Mouse (Mus musculus): ENCODE results near the gene Samm50. TPM values are rescaled to one million over a fixed set of nuclear protein-coding genes. Genes with fewer than 3 reads are reported as not detected.
A peak's percentile ranks its signal among the peaks of the same experiment; 100 is the strongest.

The Samm50 gene
- polyA plus RNA-seq, 1 experiment from 2014 or later, result 59.9 TPM

- H3K4me1 ChIP-seq (ENCODE audit: insufficient read depth, low read depth, low read length), result no peaks in the 10 kb centered on the region
- H3K9ac ChIP-seq (replicated peaks; ENCODE audit: low read depth), result no peak overlapping the region
- 91% methylated on average over 6 of the region's 6 CpGs for WGBS
- TF ChIP-seq CTCF (IDR thresholded peaks at IDR 0.05) (no peak), EP300 (IDR thresholded peaks at IDR 0.05) (no peak)
- H3K9me3 ChIP-seq (ENCODE audit: low read length), result no peaks in the 10 kb centered on the region
- no peaks in the 10 kb centered on the region for H3K27me3 ChIP-seq (replicated peaks; ENCODE audit: insufficient read depth, low read length)
- DNase-seq (ENCODE audit: low spot score), result no peak
- 0 out of 2 replicates have a peak, but pooled peaks have one; percentile 16 for ATAC-seq
- no peak overlapping the region for H3K4me3 ChIP-seq (ENCODE audit: low read depth, low read length)
- no peak overlapping the region for H3K27ac ChIP-seq (ENCODE audit: low read length)
- H3K4me2 ChIP-seq (replicated peaks; ENCODE audit: low read depth, low read length), result no peak overlapping the region
- H3K36me3 ChIP-seq (ENCODE audit: insufficient read depth, low read length), result peaks cover 11% of the 10 kb centered on the region; the same call in 1 of the 2 replicates
Observed at GRCm38 (mm10) chr15:84213162-84213739, 21.2 kb downstream of the Samm50 start.

GRCm38 (mm10) chr15:84214476-84214875 lies 22.4 kb downstream of the Samm50 start:
- WGBS, result 91% methylated on average over 7 of the region's 7 CpGs
- DNase-seq (ENCODE audit: low spot score) (no peak), ATAC-seq (no peak)
- no peak overlapping the region for H3K4me2 ChIP-seq (replicated peaks; ENCODE audit: low read depth, low read length)
- H3K4me1 ChIP-seq (ENCODE audit: insufficient read depth, low read depth, low read length), result peaks cover 3% of the 10 kb centered on the region; the same call in 1 of the 2 replicates
- H3K36me3 ChIP-seq (ENCODE audit: insufficient read depth, low read length), result peaks cover 6% of the 10 kb centered on the region; the same call in 1 of the 2 replicates
- no peak overlapping the region for H3K27ac ChIP-seq (ENCODE audit: low read length)
- H3K4me3 ChIP-seq (ENCODE audit: low read depth, low read length), result no peak overlapping the region
- TF ChIP-seq EP300 (IDR thresholded peaks at IDR 0.05) (no peak), CTCF (IDR thresholded peaks at IDR 0.05) (no peak)
- no peaks in the 10 kb centered on the region for H3K27me3 ChIP-seq (replicated peaks; ENCODE audit: insufficient read depth, low read length)
- H3K9ac ChIP-seq (replicated peaks; ENCODE audit: low read depth), result no peak overlapping the region
- no peaks in the 10 kb centered on the region for H3K9me3 ChIP-seq (ENCODE audit: low read length)

- peaks cover 6% of the 10 kb centered on the region; the same call in 1 of the 2 replicates for H3K36me3 ChIP-seq (ENCODE audit: insufficient read depth, low read length)
- ATAC-seq, result no peak
- no peak overlapping the region for H3K9ac ChIP-seq (replicated peaks; ENCODE audit: low read depth)
- H3K4me1 ChIP-seq (ENCODE audit: insufficient read depth, low read depth, low read length), result peaks cover 3% of the 10 kb centered on the region; the same call in 1 of the 2 replicates
- H3K9me3 ChIP-seq (ENCODE audit: low read length), result no peaks in the 10 kb centered on the region
- TF ChIP-seq EP300 (IDR thresholded peaks at IDR 0.05) (no peak), CTCF (IDR thresholded peaks at IDR 0.05) (no peak)
- H3K4me3 ChIP-seq (ENCODE audit: low read depth, low read length), result no peak overlapping the region
- 61% methylated on average over 2 of the region's 2 CpGs for WGBS
- no peak overlapping the region for H3K27ac ChIP-seq (ENCODE audit: low read length)
- H3K27me3 ChIP-seq (replicated peaks; ENCODE audit: insufficient read depth, low read length), result no peaks in the 10 kb centered on the region
- DNase-seq (ENCODE audit: low spot score), result no peak
- H3K4me2 ChIP-seq (replicated peaks; ENCODE audit: low read depth, low read length), result no peak overlapping the region
Observed at GRCm38 (mm10) chr15:84215273-84215672, 23.2 kb downstream of the Samm50 start.

GRCm38 (mm10) chr15:84216026-84216425 lies 24.0 kb downstream of the Samm50 start:
- Histone ChIP-seq H3K9ac (replicated peaks; ENCODE audit: low read depth) (no peak overlapping the region), H3K27ac (ENCODE audit: low read length) (no peak overlapping the region), H3K4me2 (replicated peaks; ENCODE audit: low read depth, low read length) (no peak overlapping the region), H3K36me3 (ENCODE audit: insufficient read depth, low read length) (peaks cover 6% of the 10 kb centered on the region; the same call in 1 of the 2 replicates), H3K27me3 (replicated peaks; ENCODE audit: insufficient read depth, low read length) (no peaks in the 10 kb centered on the region), H3K4me3 (ENCODE audit: low read depth, low read length) (no peak overlapping the region), H3K4me1 (ENCODE audit: insufficient read depth, low read depth, low read length) (peaks cover 3% of the 10 kb centered on the region; the same call in 1 of the 2 replicates), H3K9me3 (ENCODE audit: low read length) (no peaks in the 10 kb centered on the region)
- DNase-seq (ENCODE audit: low spot score) (no peak), ATAC-seq (no peak)
- TF ChIP-seq EP300 (IDR thresholded peaks at IDR 0.05) (no peak), CTCF (IDR thresholded peaks at IDR 0.05) (no peak)

GRCm38 (mm10) chr15:84216461-84217084 lies 24.5 kb downstream of the Samm50 start:
- peaks cover 3% of the 10 kb centered on the region; the same call in 1 of the 2 replicates for H3K4me1 ChIP-seq (ENCODE audit: insufficient read depth, low read depth, low read length)

GRCm38 (mm10) chr15:84217969-84218782 lies 26.1 kb downstream of the Samm50 start:
- WGBS, result 29% methylated on average over 23 of the region's 23 CpGs
- H3K27ac ChIP-seq (ENCODE audit: low read length), result no peak overlapping the region

More at GRCm38 (mm10) chr15:84216461-84217084, 24.5 kb downstream of the Samm50 start:
- peaks cover 6% of the 10 kb centered on the region; the same call in 1 of the 2 replicates for H3K36me3 ChIP-seq (ENCODE audit: insufficient read depth, low read length)
- H3K4me2 ChIP-seq (replicated peaks; ENCODE audit: low read depth, low read length), result no peak overlapping the region
- DNase-seq (ENCODE audit: low spot score), result no peak
- WGBS, result 35% methylated on average over 7 of the region's 7 CpGs
- H3K4me3 ChIP-seq (ENCODE audit: low read depth, low read length), result no peak overlapping the region
- no peak overlapping the region for H3K27ac ChIP-seq (ENCODE audit: low read length)
- no peak for ATAC-seq
- no peak overlapping the region for H3K9ac ChIP-seq (replicated peaks; ENCODE audit: low read depth)
- H3K9me3 ChIP-seq (ENCODE audit: low read length), result no peaks in the 10 kb centered on the region
- TF ChIP-seq EP300 (IDR thresholded peaks at IDR 0.05) (no peak), CTCF (IDR thresholded peaks at IDR 0.05) (no peak)
- no peaks in the 10 kb centered on the region for H3K27me3 ChIP-seq (replicated peaks; ENCODE audit: insufficient read depth, low read length)

More at GRCm38 (mm10) chr15:84217969-84218782, 26.1 kb downstream of the Samm50 start:
- ATAC-seq (no peak), DNase-seq (ENCODE audit: low spot score) (no peak)
- Histone ChIP-seq H3K4me3 (ENCODE audit: low read depth, low read length) (no peak overlapping the region), H3K36me3 (ENCODE audit: insufficient read depth, low read length) (peaks cover 6% of the 10 kb centered on the region; the same call in 1 of the 2 replicates), H3K27me3 (replicated peaks; ENCODE audit: insufficient read depth, low read length) (no peaks in the 10 kb centered on the region), H3K4me2 (replicated peaks; ENCODE audit: low read depth, low read length) (no peak overlapping the region), H3K9ac (replicated peaks; ENCODE audit: low read depth) (no peak overlapping the region), H3K9me3 (ENCODE audit: low read length) (no peaks in the 10 kb centered on the region), H3K4me1 (ENCODE audit: insufficient read depth, low read depth, low read length) (peaks cover 3% of the 10 kb centered on the region; the same call in 1 of the 2 replicates)
- TF ChIP-seq EP300 (IDR thresholded peaks at IDR 0.05), result no peak
- no peak for TF ChIP-seq CTCF (IDR thresholded peaks at IDR 0.05)
